Mouse (Mus musculus) adrenal gland, adult 18-20 months (tissue): ENCODE measurements at regions not wholly inside any gene's neighbourhood (a gene's known extent, or its start where the extent isn't known, plus 50 kb on each side); places are given as distances from the start of the nearest gene placed in this dataset.

ENCODE experiments used
- DNase-seq, 2 experiments: peaks; one replicate each; pipeline ENCODE4 v3.0.0; 2021 to 2022; ENCODE audit warnings: low spot score in 2 of 2

DNA sequence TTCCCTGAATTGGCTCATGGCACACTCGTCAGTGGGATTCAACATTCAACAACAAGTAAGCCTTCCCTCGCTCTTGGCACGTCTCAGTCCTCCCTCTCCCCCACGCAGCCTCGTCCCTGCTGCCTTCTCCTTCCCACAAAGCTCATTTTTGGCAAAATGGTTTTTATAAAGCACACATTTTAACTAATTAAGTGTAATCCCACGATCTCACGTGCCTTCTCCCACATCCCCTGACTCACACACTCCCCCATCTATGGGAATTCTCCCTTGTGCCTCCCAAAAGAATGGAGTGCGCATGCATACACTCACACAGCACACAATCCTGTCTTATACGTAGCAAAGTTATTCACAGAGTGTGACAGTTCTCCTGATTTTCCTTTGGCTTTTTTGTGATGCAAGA, 288.5 kb downstream of the Cd83 start:
- no peak for DNase-seq

- no peak for DNase-seq
These were observed 289.6 kb downstream of the Cd83 start for GRCm38 (mm10) chr13:44074172-44074571.

- no peak for DNase-seq
These were observed 292.4 kb downstream of the Cd83 start for GRCm38 (mm10) chr13:44077022-44077421.

DNA sequence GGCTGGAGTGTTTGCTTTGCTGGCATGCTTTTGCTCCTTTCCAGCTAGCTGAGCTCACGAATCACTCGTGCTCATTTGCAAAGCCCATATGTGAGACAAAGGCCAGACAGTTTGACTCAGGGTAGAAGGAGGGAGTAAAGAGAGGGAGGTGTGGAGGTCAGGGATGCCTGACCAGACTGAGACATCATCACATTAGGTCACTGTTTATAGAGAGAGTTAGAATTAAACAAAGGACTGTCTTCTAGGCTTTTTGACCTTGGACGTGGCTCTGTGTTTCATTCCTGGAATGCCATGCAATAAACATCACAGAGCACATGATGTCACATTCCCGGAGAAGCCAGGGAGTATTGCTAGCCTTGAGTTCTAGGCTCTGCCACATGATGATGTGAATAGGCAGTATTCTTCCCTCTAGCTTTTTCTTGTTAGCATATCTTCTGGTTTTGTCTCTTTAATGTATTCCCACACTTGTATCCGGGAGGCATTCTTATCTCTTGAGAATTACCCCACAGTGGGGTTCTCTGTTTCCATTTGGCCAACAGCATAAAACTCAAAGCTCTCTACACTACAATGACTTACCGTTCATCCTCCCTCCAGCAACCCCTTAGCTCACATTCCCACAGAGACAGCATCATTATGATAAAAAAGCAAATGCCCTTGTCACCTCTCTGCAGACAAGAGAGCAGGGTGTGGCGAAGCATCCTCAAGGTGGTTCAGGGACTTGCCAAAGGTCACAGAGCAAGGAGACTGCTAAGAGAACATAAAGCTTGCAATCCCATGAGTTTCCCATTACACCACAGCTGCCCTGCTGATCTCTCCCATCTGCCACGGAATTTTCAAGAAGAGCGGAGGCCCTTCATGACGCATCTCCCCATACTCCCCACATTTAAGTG, 301.3 kb downstream of the Cd83 start:
- DNase-seq, result peak in 1 of 2 experiments; percentile 9

GRCm38 (mm10) chr13:44086801-44087200, 302.2 kb downstream of the Cd83 start:
- no peak for DNase-seq

GRCm38 (mm10) chr13:44097141-44097540, 312.6 kb downstream of the Cd83 start:
- no peak for DNase-seq

DNA sequence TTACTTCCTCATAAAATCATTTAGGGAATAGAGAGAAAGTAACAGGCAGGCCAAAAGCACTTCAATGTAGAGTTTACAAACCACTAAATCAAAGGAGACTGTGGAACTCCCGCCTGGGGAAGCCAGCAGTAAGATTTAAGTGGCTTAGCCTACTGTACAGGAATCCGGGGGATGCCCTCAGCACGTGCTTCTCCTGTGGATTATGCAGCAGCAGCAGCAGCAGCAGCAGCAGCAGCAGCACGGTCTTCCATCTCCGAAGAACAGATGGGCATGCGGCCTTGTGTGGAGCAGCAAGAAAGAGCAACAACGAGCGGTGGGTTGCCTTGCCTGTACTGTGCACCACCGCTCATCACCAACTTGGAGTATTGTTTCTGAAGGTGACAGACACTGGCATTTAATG, 314.9 kb downstream of the Cd83 start:
- DNase-seq, result no peak

DNA sequence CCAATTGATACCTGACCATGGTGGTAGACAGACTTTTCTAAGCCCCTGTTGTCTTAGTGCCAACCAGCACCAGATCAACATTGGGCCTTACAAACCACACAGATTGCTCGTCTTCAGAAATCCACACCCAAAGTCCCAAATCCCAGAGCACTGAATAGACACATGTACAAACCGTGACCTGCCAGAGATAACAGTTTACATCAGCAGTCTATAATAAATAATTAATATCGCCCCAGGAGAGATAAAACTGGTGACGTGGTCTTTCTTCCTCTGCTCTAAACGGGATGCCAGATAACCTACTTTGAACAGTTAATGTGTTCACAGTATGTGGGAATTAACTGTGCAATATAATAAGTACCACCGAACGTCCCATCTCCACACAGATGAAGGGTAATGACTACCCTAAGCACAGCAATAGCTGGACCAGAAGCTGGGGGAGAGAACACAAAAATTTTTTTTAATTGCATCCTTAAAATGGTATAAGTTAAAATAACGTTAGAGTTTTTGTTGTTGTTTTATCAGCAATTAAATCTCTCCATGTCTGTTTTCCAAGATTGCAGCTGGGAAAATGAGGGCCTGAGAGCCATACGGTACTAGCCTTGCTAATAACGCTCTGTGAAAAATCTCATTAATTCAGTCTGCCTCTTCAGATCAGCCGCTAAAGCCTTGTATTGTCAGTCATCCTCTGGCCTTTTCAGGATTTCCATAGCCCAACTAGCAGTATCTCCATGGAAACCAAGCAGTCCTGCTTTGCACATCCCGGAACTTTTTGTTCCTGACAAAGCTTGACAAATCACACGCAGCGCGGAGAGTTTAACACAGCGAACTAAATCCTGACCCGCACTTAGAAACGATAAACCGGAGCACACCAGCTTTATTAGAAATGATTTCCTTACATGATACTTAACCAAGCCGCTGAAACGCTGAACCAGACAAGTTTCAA, 315.8 kb downstream of the Cd83 start:
- DNase-seq, result no peak

DNA sequence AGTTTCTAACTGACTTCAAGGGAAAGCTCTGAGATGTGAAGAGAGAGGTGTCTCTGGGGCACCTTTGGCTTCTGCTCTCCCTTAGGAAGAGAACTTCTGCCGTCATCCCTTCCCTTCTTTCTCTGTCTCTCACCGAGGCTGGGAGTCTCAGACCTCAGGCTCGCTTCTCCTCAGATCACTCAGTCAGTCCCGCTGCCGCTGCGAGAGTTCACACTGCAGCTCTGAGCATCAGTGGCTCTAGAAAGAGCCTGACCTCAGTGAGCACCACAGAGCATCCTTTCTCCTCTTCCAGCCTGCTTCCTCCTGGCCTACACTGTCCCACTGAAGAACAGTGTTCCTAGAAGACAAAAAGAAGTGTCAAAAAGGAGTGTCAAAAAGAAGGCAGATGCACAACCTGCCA, 316.6 kb downstream of the Cd83 start:
- DNase-seq, result no peak

DNA sequence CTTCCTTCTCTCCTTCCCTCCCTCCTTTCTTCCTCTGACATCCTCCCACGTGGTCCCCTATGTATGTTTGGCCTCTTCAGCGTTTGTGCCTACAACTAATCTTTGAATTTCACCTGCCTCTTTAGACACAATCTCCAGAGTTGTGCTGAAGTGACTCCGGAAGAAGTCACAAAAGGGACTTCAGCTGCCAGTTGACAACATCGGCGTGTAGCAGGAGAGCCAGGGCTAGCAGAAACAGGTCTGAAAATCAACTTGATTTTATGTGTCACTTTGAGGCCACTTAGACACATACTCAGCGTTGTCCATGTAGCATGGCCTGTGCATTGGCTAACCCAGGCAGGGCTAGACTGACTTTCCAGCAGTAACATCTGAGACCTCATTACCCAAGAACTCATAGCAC, 317.2 kb downstream of the Cd83 start:
- no peak for DNase-seq

DNA sequence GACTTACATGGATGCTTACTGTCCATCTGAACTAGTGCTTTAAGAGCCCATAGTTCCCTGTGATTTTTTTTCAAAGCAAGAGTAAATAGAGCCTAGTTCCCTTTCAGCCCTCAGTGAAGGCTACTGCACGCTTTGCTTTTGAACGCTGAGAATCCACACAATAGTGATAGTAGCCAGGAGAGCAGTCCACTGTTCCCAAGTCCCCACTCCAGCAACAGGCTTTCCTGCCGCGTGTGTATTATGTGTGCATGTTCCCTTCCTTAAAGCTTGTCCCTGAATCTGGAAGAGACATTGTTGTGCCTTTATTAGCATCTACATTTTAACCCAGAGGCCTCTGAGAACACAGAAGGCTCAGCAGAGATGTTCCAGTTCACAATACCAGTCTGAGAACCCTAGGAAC, 317.7 kb downstream of the Cd83 start:
- DNase-seq, result no peak

- no peak for DNase-seq
These were observed 318.8 kb downstream of the Cd83 start for GRCm38 (mm10) chr13:44103340-44103739.

DNA sequence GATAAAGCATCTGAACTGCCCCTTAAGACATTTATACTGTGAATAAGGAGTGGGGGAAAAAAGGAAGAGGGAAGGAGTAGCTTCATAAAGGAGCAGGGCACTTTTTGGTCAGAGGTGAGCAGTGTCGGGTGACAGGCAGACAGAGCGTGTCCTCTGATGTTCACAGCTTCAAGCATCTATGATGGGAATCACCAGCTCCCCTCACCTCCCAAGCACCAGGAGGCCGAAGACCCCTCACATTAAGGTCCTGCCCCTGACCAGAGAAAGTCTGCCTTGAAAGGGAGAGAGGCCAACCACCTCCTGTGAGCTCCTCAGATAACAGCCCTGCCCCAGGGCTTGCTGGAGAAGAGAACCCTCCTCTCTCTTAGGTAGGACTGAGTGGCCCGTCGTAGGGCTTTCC, 320.6 kb downstream of the Cd83 start:
- no peak for DNase-seq

- DNase-seq, result no peak
These were observed 324.1 kb downstream of the Cd83 start for GRCm38 (mm10) chr13:44108695-44109094.

DNA sequence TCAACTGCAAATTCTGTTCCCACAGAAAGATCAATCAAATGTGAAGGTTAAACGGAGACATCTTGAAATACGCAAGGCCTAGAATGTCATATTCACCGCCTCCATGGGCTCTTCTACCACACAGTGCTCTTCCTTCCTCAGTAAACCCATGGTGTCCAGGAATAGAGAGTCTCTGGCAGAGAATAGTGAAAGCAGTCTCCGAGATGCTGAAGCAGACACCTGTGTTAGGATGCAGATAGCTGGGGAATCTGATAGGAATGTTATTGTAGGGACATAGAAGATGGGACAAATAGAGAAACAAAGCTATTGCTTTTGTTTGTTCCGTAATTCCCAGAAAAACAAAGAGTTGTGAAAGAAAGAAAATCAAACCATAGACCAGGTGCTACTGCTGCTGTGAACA, 328.5 kb downstream of the Cd83 start:
- DNase-seq, result no peak

DNA sequence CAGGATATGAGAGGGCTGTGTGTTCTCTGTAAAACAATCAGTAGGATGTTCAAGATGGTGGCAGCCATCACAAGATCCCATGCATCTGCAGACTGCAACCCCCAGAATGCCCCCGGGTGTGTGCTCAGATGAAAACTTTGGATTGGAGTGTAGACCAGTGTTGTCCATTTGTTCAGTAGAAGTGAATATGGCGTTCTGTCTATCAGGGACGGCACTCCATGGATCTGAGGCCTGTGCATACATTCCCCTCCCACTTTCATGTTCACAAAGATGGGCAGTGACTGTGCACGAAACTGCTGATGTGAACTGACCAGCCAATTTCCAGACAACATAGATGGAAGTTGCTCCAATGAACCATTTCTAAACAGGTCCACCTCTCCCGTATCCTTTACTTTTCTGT, 330.3 kb downstream of the Cd83 start:
- no peak for DNase-seq

DNA sequence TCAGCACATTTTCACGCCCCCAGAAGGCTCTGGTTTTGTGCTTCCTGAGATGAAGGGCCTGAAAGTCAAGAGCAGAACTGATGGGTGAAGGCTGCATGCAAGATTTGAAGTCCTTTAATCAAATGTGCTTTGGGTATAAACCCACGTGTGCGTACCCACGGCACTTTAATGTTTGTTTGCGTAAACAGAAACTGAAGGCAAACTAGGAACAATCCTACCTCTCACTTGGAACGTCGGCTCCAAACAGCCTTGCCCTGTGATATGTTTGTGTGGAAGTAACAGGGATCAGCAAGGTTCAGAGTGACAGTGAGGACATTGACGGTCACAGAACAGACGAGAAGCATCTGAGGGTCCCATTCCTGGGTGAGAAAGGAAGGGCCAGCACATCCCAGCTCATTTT, 333.3 kb downstream of the Cd83 start:
- DNase-seq, result no peak

- DNase-seq, result no peak
These were observed 334.3 kb downstream of the Cd83 start for GRCm38 (mm10) chr13:44118846-44119245.

- no peak for DNase-seq
These were observed 336.7 kb downstream of the Cd83 start for GRCm38 (mm10) chr13:44121241-44121671.

- no peak for DNase-seq
These were observed 337.4 kb downstream of the Cd83 start for GRCm38 (mm10) chr13:44121932-44122331.

GRCm38 (mm10) chr13:44126198-44126597, 341.6 kb downstream of the Cd83 start:
- no peak for DNase-seq
